In genomic region chr12:118844111-118844510, GRCm38 (mm10) we compare ENCODE assay signal across 13 mouse cellular contexts. TPM values are rescaled to one million over a fixed set of nuclear protein-coding genes. Genes with fewer than 3 reads are reported as not detected.
"Had no signal": no experiment of that assay in that cellular context is flagged by ENCODE, and none has a peak within 500 bp of the region (broad histone marks: within the 10 kb centered on the region; RNA-seq: fewer than 3 reads in every experiment).

No protein-coding gene starts in this region.

- H3K27ac ChIP-seq: layer of hippocampus, adult 2 months; limb, embryonic 13.5 days; liver, embryonic 14.5 days; midbrain, embryonic 15.5 days; neural tube, embryonic 13.5 days; stomach, postnatal 0 days had no signal

- ATAC-seq: midbrain, embryonic 15.5 days had no signal

- H3K4me2 ChIP-seq: limb, embryonic 13.5 days; midbrain, embryonic 15.5 days had no signal

- H3K36me3 ChIP-seq: limb, embryonic 13.5 days; midbrain, embryonic 15.5 days; neural tube, embryonic 13.5 days had no signal

- H3K9me3 ChIP-seq: limb, embryonic 13.5 days; midbrain, embryonic 15.5 days; neural tube, embryonic 13.5 days had no signal

- DNase-seq: kidney, postnatal 10 days; kidney, postnatal 4 days; left cerebral cortex, postnatal 4 days; lung, adult 18-20 months; thymus, postnatal 4 days had no signal

- H3K4me3 ChIP-seq: layer of hippocampus, adult 2 months; limb, embryonic 13.5 days; midbrain, embryonic 15.5 days; neural tube, embryonic 13.5 days had no signal

- H3K9ac ChIP-seq: limb, embryonic 13.5 days; liver, embryonic 14.5 days; midbrain, embryonic 15.5 days; neural tube, embryonic 13.5 days had no signal

RNA-seq across cellular contexts. Expression of gene Sp8, which starts 2.0 kb away (rescaled TPM):
- polyA plus RNA-seq: kidney, embryonic 14.5 days; liver, adult 2 months; stomach, postnatal 0 days had no signal
